Mouse (Mus musculus) 3134 (cell line): ENCODE measurements around the gene Grk3.
A peak's percentile ranks its signal among the peaks of the same experiment; 100 is the strongest.

Experiments used
- DNase-seq: peaks from one replicate; pipeline ENCODE4 v3.0.0-alpha.2; 2011; ENCODE audit warnings: low spot score; ENCODE audit not compliant: insufficient read length; ENCODE audit errors: extremely low read depth

Gene Grk3

GRCm38 (mm10) chr5:113009183-113009820 is 6.3 kb downstream of the Grk3 start:
- no peak for DNase-seq

DNA sequence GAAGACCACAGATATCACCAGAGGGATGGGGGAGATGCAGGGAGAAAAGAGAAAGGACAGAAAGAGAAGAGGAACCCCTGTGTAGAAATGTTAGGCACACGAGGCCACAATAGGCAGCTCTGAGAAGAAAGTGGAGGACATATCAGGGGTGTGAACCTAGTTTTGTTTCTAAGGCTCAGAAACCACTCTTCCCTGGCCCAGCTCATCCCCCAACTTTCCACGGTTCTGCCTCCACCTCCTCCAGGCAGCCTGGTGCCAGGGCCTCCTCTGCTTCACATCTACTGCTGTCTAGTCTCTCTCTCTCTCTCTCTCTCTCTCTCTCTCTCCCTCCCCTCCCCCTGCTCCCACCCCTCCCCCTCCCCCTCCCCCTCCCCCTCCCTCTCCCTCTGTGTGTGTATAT is 7.1 kb downstream of the Grk3 start:
- no peak for DNase-seq

GRCm38 (mm10) chr5:113006997-113007396 is 8.6 kb downstream of the Grk3 start:
- DNase-seq, result no peak

DNA sequence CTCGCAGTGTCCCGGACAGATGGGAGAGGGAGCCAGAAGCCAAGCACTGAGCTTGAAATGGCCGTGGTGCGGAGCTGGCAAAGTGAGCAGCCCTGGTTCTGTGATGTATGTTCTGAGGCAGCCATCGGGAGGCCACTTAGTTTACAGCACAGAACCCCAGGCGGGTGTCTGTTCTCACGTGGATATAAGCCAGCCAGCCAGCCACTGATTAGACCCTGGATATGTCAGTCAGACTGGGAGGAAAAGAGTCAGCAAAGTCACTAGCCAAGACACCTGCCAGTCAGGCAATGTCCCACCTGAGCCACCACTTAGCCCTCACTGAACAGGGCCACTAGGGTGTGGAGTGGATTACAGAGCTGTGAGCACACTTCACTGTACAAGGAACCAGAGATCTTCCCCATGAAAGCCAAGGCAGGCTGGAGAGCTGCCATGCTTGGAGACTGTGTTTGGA is 9.6 kb downstream of the Grk3 start:
- no peak for DNase-seq

DNA sequence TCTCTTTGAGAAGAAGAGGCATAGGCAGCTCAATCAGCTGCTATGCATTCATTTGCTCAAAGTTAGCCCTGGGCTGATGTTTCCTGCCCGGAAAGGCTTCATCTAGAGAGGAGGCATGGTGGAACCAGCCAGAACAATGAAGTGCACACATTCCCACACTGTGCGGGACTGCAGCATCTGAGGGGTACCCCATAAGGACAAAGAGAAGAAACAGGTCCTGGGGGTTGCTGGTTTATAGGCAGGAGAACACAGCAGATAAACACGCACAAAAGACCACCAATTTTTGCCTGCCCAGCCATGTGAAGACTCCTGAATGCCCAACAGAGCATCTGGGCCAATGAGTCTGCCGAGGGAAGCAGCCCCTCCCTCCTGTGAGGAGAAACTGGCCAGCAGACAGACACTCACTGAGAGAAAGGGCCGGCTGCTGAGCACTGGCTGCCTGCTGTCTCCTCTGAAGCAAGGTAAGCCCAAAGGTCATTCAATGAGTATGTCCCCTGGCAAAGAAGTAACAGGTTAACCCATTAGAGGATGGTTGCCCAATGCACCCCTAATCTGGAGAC is 12.7 kb downstream of the Grk3 start:
- DNase-seq, result no peak

DNA sequence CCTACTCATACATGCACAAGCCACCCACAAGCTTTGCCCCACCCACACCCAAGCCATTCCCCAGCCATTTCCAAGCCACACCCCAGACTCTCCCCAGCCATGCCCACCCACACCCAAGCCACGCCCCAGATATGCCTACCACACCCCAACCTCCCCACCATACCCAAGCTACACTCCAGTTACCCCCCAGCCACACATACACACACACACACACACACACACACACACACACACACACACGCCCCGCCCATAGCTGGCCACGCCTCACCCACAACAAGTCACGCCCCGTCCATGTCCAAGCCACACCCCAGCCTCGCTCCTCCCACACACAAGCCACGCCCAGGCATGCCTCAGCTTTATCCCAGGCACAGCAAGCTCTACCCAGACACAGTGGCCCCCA is 16.4 kb downstream of the Grk3 start:
- DNase-seq, result no peak

GRCm38 (mm10) chr5:112997516-112998186 is 17.9 kb downstream of the Grk3 start:
- DNase-seq, result no peak

GRCm38 (mm10) chr5:112991245-112991644 is 24.3 kb downstream of the Grk3 start:
- DNase-seq, result no peak

DNA sequence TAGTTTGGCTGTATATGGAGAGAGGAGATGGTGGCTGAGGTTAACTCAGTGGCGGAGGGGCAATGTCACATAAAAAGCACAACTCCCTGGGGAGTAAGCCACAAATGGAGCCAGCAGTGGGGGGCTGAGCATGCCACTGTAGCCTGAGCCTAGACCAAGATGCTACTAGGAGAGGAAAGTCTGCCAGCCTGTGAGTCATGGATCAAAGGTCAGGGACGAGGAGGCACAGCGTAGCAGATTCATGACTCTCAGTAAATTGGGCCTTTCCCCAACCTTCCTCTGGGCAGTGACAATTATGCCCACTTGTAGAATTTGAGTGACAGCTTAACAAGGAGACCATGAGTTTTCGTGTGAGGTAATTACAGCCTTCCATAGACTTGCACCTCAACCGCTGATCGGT is 33.7 kb downstream of the Grk3 start:
- DNase-seq, result no peak

DNA sequence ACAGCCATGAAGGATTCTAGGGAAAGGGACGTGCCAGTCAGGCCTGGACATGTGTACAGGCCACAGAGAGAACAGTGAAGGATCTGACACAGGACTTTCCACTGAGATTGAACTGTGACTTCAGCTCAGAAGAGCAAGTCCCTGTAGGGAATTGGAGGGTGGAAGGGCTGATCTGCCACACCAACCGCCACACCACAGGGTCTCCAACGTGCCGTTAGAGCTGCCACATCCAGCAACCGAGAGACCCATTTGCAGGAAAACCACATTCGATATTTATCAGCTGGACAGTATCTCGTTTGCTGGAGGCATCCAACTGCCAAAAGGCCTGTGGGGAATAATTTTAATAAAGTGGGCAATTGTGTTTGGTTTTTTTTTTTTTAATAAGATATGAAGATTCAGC is 35.9 kb downstream of the Grk3 start:
- DNase-seq, result no peak

GRCm38 (mm10) chr5:112979195-112979594 is 36.4 kb downstream of the Grk3 start:
- peak; percentile 51 for DNase-seq

DNA sequence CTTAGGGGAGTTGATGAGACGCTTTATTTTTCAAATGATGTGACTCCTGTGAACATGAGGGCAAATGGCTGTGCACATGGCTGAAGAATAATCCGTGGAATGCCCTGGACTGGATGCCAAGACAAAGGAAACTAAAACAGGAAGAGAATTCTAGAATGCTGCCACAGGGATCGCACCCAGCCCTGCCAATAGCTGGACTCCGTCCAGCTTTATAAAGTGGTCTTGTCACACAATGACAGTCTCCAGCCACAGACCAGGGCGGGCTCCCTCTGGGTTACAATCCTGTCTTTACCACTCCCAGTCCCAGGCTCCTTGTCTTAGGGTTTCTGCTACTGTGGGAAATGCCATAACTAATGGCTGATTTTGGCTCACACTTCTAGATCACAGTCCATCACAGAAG is 38.5 kb downstream of the Grk3 start:
- no peak for DNase-seq

GRCm38 (mm10) chr5:112973596-112973995 is 42.0 kb downstream of the Grk3 start:
- DNase-seq, result no peak

GRCm38 (mm10) chr5:112972297-112972696 is 43.3 kb downstream of the Grk3 start:
- DNase-seq, result no peak

- DNase-seq, result no peak
Observed at GRCm38 (mm10) chr5:112963495-112963894, 52.1 kb downstream of the Grk3 start.

DNA sequence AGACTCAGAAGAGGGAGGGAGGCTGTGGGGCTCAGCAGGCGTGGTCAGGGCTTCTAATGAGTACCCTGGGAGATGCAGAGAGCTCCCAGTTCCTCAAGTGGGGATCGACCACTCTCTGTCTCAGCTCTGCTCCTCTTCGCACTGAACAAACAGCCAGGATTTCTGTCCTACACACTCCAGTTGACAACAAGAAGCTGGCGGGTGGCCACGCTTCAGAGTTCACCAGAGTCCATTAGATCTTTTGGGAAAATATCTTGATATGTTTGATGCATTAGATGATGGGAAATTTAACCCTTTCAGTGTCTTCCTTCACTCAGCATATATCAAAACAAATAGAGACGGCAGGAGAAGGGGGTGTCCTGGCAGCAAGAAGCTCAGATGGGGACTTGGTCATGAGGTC is 53.4 kb downstream of the Grk3 start:
- DNase-seq, result no peak

DNA sequence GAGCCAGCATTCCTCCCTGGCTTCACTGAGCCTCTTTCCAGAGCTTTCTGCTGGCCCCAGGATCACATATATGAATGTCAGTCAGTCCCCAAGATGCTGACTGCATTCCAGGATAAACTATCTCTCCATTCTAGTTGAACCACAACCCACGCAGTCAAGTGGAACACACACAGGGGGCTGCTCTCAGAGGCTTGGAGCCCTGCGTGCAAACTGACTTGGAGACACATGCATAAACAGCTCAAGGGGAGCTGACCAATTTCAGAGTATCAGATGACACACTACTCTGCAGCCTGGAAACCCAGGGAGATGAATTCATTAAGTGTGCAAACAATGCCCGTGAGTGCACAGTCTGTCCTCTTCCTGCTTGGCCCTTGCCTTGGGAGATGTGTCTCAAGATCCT is 54.7 kb downstream of the Grk3 start:
- DNase-seq, result no peak

DNA sequence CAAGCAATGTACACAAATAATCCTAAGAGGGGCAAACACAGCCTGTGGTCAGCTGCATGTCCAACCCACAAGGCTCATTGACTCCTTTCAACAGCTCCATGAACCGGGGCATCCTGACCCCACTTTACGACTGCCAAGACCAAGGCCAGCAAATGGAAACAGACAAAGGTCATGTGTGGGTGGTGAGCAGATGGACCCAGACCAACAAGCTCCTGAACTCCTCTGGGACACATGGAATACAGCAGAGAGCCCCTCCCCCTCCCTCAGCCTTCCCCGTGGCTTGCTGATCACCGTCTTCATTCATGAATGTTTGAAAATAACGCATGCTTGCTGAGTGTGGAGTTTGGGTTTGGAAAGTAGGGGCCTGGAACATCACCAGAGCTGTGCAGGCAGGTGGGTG is 57.3 kb downstream of the Grk3 start:
- DNase-seq, result no peak

DNA sequence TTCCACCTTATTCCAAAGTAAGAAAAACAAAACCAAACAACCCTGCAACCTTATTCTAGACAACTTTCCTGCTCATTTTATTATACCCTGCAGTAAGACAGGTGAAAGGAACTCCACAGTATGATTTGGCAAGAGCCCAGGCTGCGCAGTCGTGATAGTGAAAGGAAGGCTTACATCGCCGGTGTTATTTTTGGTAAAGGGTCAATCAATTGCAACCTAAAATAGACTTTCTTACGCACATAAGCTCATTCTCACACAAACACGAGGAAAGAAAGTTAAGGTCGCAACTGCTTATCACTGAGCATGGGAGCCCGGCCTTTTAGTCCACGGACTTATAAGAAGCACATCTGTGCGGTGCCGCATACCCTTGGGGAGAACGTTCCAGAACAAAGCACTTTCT is 58.8 kb downstream of the Grk3 start:
- DNase-seq, result no peak

GRCm38 (mm10) chr5:112956368-112956767 is 59.2 kb downstream of the Grk3 start:
- no peak for DNase-seq

- DNase-seq, result no peak
Observed at GRCm38 (mm10) chr5:112950847-112951246, 64.7 kb downstream of the Grk3 start.

DNA sequence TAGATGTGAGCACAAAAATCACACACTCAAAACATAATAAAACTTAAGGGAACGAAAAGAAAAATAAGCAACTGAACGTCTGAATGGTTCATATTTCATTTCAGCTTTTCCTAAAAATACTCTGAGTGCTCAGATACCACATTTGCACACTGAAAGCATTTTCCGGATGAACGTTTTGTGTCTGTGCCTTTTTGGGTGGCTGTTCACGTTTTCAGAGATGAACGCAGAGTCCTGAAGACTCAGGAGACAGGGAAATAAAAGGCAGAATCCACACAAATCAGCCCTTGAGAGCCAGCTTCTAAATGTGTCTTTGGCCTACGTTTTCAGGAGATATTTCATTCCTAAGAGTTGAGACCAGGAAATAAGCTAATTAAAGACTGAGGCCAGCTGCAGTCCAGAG is 69.7 kb downstream of the Grk3 start:
- DNase-seq, result no peak
